Mouse (Mus musculus): ENCODE measurements around the gene Tnni3. TPM values are rescaled to one million over a fixed set of nuclear protein-coding genes. Genes with fewer than 3 reads are reported as not detected.

Tnni3 gene
- total and polyA plus RNA-seq, 2 experiments from 2014 or later: 3.9 TPM; not detected in 1

- WGBS: 84% methylated on average over 5 of the region's 5 CpGs
- no peak for DNase-seq (ENCODE audit: low spot score)
- H3K36me3 ChIP-seq (ENCODE audit: insufficient read depth, low read length): no peaks in the 10 kb centered on the region
- no peak overlapping the region for H3K9ac ChIP-seq (replicated peaks; ENCODE audit: low read length)
- no peak for ATAC-seq
- H3K27ac ChIP-seq: no peak overlapping the region
- H3K4me3 ChIP-seq (ENCODE audit: low read length): no peak overlapping the region
- no peaks in the 10 kb centered on the region for H3K27me3 ChIP-seq (ENCODE audit: insufficient read depth, low read length)
- TF ChIP-seq CTCF (IDR thresholded peaks at IDR 0.05; ENCODE audit: low read depth): no peak
- no peaks in the 10 kb centered on the region for H3K9me3 ChIP-seq (ENCODE audit: low read length)
- peaks cover 19% of the 10 kb centered on the region for H3K4me1 ChIP-seq (ENCODE audit: insufficient read depth, low read length)
- H3K4me2 ChIP-seq (ENCODE audit: low read depth, low read length): no peak overlapping the region
These were observed 20.2 kb downstream of the Tnni3 start for GRCm38 (mm10) chr7:4503858-4504257.

DNA sequence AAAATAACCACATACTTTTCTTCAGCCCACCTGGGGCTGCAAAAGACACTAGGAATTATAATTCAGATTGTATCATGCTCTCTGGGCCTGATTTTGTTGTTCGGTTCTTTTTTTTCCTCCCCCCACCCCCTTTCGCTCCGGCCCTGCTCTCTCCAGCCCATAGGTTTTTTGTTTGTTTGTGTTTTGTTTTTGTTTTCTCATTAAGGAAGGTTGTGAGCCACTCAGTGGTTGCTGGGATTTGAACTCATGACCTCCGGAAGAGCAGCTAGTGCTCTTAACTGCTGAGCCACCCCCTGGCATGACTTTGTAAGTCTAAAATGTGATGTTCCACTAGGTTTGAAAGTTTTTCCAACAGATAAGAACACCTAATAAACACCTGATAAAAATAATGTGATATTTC, 20.9 kb downstream of the Tnni3 start:
- Histone ChIP-seq H3K4me1 (ENCODE audit: insufficient read depth, low read length) (peaks cover 27% of the 10 kb centered on the region), H3K36me3 (ENCODE audit: insufficient read depth, low read length) (no peaks in the 10 kb centered on the region), H3K27me3 (ENCODE audit: insufficient read depth, low read length) (no peaks in the 10 kb centered on the region), H3K4me2 (ENCODE audit: low read depth, low read length) (no peak overlapping the region), H3K4me3 (ENCODE audit: low read length) (no peak overlapping the region), H3K27ac (no peak overlapping the region), H3K9ac (replicated peaks; ENCODE audit: low read length) (no peak overlapping the region), H3K9me3 (ENCODE audit: low read length) (no peaks in the 10 kb centered on the region)
- DNase-seq (ENCODE audit: low spot score) (no peak), ATAC-seq (no peak)
- WGBS: 81% methylated on average over 4 of the region's 4 CpGs
- no peak for TF ChIP-seq CTCF (IDR thresholded peaks at IDR 0.05; ENCODE audit: low read depth)

DNA sequence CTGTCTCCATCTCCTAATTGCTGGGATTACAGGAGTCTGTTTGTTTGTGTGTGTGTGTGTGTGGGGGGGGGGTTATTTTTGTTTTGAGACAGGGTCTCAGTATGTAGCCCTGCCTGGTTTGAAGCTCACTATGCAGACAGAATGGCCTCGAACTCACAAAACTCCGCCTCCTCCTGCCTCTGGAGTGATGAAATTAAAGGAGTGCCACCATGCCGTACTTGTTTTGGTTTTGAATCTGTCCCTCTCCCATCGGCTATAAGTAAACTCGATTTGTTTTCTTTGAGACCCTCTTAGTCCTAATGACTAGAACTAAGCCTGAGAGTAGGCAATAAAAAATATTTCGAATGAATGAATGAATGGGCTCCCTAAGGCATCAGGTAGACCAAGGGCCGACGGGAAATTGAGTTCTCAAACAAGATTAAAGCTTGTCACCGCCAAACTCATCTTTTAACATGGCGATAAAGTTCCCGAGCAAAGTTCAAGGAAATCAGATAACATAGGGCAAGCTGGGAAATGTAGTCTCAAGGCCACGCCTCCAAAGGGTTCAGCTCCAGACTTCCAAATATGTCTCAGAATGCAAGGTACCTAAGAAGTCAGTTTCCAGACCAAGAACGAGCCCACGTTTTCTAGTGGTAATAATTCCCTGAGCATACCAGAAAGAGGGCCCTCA, 21.5 kb downstream of the Tnni3 start:
- Histone ChIP-seq H3K27ac (peak overlapping the region; percentile 92; the same call in 1 of the 2 replicates), H3K4me2 (ENCODE audit: low read depth, low read length) (peak overlapping the region; percentile 91), H3K9me3 (ENCODE audit: low read length) (no peaks in the 10 kb centered on the region), H3K4me3 (ENCODE audit: low read length) (peak overlapping the region; percentile 92), H3K9ac (replicated peaks; ENCODE audit: low read length) (no peak overlapping the region), H3K4me1 (ENCODE audit: insufficient read depth, low read length) (peaks cover 30% of the 10 kb centered on the region), H3K36me3 (ENCODE audit: insufficient read depth, low read length) (no peaks in the 10 kb centered on the region), H3K27me3 (ENCODE audit: insufficient read depth, low read length) (no peaks in the 10 kb centered on the region)
- no peak for TF ChIP-seq CTCF (IDR thresholded peaks at IDR 0.05; ENCODE audit: low read depth)
- ATAC-seq (no peak; the same call in 1 of the 2 replicates), DNase-seq (ENCODE audit: low spot score) (peak; percentile 75)
- 9% methylated on average over 14 of the region's 14 CpGs for WGBS

DNA sequence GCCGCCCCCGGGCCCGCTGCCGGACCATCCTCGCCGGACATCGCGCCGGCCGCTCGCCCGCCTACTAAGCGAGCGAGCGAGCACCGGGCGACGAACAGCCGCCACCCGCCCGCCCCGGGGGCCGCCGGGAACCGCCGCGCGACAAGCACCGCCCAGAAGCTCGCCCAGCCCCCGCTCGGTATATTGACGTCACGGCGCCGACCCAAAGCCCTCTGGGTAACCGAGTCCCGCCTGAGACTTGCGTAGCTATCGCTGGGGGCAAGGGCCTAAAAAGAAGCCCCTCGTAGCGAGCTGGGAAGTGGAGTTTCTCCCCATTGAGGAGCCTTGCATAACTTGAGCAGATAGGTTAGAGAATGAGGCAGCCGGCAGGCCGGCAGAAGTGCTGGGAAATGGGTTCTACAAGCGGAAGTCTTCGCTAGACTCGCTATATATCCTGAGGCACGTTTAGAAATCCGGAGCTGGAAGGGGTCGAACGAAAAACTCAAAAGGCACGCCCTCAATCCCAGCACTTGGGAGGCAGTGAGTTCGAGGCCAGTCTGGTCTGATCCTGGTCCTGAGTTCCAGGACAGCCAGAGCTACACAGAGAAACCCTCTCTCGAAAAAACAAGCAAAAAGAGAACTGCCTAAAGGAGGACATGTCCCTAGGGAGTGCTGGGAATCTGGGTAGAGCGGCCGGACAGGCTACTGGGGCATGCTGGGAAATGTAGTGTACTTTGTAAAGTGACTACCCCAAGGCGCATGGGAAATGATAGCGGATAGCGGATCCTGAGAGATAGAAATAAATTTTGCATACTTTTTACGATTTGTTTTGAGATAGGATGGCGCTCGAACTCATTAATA, 22.3 kb downstream of the Tnni3 start, which contains the start of gene Ppp1r12c:
Gene Ppp1r12c (minus strand): TSS at position 123 of the 840 bp plus-strand sequence.
- H3K9ac ChIP-seq (replicated peaks; ENCODE audit: low read length): peak within 1 kb of the TSS; percentile 96
- ATAC-seq: peak; percentile 94

DNA sequence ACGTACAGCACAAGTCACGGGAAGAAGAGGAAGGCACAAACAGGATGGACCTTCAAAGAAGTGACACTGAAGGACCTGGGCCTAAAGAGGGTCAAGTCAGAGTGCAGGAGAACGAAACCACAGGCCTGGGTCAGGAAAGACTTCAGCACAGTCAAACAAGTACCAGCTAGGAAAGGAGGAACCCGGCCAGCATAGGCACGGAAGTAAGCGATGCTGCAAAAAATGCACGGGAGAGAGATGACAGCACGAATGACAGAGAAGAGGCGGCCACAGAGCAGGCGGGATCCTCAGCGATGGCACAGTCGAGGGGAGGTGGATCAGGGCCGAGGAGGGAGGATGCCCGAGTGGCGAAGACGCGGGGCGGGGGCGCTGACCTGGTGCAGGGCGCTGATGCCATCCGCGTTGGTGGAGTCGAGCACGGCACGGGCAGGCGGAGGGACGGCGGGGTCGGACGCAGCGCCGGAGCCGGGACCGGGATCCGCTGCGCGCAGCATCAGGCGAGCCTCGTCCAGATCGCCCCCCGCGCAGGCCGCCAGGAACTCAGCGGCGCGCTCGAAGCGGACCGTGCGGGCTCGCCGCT, 23.0 kb downstream of the Tnni3 start:
- no peaks in the 10 kb centered on the region for H3K27me3 ChIP-seq (ENCODE audit: insufficient read depth, low read length)
- under 1% methylated on average over 37 of the region's 52 CpGs for WGBS
- H3K4me2 ChIP-seq (ENCODE audit: low read depth, low read length): peak overlapping the region; percentile 91
- TF ChIP-seq CTCF (IDR thresholded peaks at IDR 0.05; ENCODE audit: low read depth): no peak
- H3K9me3 ChIP-seq (ENCODE audit: low read length): no peaks in the 10 kb centered on the region
- H3K9ac ChIP-seq (replicated peaks; ENCODE audit: low read length): peak overlapping the region; percentile 96
- H3K4me3 ChIP-seq (ENCODE audit: low read length): peak overlapping the region; percentile 92
- H3K36me3 ChIP-seq (ENCODE audit: insufficient read depth, low read length): no peaks in the 10 kb centered on the region; the same call in 1 of the 2 replicates
- ATAC-seq: peak; percentile 61
- peaks cover 30% of the 10 kb centered on the region for H3K4me1 ChIP-seq (ENCODE audit: insufficient read depth, low read length)
- peak; percentile 47 for DNase-seq (ENCODE audit: low spot score)
- peak overlapping the region; percentile 92 for H3K27ac ChIP-seq

More for the DNA sequence above, 22.3 kb downstream of the Tnni3 start, which contains the start of gene Ppp1r12c:
- Histone ChIP-seq H3K4me2 (ENCODE audit: low read depth, low read length) (peak within 1 kb of the TSS; percentile 91), H3K27me3 (ENCODE audit: insufficient read depth, low read length) (no peaks in the 10 kb centered on the region), H3K9me3 (ENCODE audit: low read length) (no peaks in the 10 kb centered on the region), H3K4me1 (ENCODE audit: insufficient read depth, low read length) (peaks cover 30% of the 10 kb centered on the region), H3K4me3 (ENCODE audit: low read length) (peak within 1 kb of the TSS; percentile 92), H3K36me3 (ENCODE audit: insufficient read depth, low read length) (no peaks in the 10 kb centered on the region; the same call in 1 of the 2 replicates), H3K27ac (peak within 1 kb of the TSS; percentile 92)
- peak; percentile 97 for DNase-seq (ENCODE audit: low spot score)
- TF ChIP-seq CTCF (IDR thresholded peaks at IDR 0.05; ENCODE audit: low read depth): no peak
- under 1% methylated on average over 61 of the region's 62 CpGs for WGBS

GRCm38 (mm10) chr7:4499034-4499433, 25.0 kb downstream of the Tnni3 start:
- Histone ChIP-seq H3K36me3 (ENCODE audit: insufficient read depth, low read length) (peaks cover 3% of the 10 kb centered on the region; the same call in 1 of the 2 replicates), H3K4me3 (ENCODE audit: low read length) (no peak overlapping the region), H3K27ac (no peak overlapping the region), H3K9me3 (ENCODE audit: low read length) (no peaks in the 10 kb centered on the region), H3K4me1 (ENCODE audit: insufficient read depth, low read length) (peaks cover 30% of the 10 kb centered on the region), H3K27me3 (ENCODE audit: insufficient read depth, low read length) (no peaks in the 10 kb centered on the region), H3K9ac (replicated peaks; ENCODE audit: low read length) (no peak overlapping the region), H3K4me2 (ENCODE audit: low read depth, low read length) (peak overlapping the region; percentile 91)
- TF ChIP-seq CTCF (IDR thresholded peaks at IDR 0.05; ENCODE audit: low read depth): no peak
- 85% methylated on average over 4 of the region's 4 CpGs for WGBS
- no peak for ATAC-seq
- no peak for DNase-seq (ENCODE audit: low spot score)
